Mouse (Mus musculus) small intestine, adult 2 months (tissue): ENCODE data around the gene Rabgap1l.

Experiments
- CTCF ChIP-seq: fragments of 200-500 bp; IDR thresholded peaks from 2 replicates; pipeline ENCODE4 v1.5.1; 2012; ENCODE audit warnings: low read depth, mild to moderate bottlenecking, control low read depth, inconsistent platforms, low read length, moderate library complexity, mixed read lengths; ENCODE audit not compliant: insufficient replicate concordance, insufficient read length; ENCODE audit errors: extremely low read depth
- POLR2A ChIP-seq: fragments of 200-500 bp; IDR thresholded peaks from 2 replicates; pipeline ENCODE4 v1.6.1; 2012; ENCODE audit warnings: low read depth, mild to moderate bottlenecking, control low read depth, inconsistent platforms, low read length, moderate library complexity

DNA sequence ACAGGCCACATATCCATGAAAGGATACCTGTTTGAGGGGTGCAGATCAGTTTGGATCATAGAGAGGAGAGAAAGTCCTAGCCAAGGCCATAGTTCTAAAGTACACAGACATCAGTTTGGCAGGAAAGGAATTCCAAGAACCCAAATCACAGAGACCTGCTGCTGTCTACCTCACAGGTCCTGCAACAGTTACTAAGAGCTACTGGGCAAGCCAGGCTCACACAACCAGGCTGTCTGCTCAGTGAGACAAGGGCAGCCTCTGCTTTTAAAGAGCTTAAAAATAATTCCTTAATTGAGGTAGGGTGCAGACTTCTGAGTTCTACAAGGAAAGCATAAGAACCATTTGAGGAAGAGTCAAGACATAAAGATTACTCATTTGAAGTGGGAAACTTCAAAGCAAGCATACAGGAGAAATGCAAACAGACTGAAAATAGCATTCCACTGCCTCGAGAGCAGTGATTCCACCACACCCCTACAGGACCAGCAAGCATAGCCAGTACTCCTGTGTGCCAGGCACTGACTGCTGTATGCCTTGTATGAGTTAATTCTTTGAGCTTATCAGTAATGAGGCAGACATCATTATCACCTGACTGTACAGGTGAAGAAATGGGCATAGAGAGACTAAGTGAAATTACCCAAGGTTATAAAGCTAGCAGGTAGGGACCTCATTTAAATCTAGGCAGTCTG lies 521.6 kb downstream of the Rabgap1l start:
- no peak for TF ChIP-seq CTCF
- TF ChIP-seq POLR2A: no peak
